Mouse (Mus musculus): Measurements from ENCODE around the gene Taf1a. TPM values are rescaled to one million over a fixed set of nuclear protein-coding genes. Genes with fewer than 3 reads are reported as not detected.
A peak's percentile ranks its signal among the peaks of the same experiment; 100 is the strongest.

Taf1a gene
- polyA plus RNA-seq, 1 experiment from 2014 or later: 17.3 TPM

- H3K4me2 ChIP-seq (replicated peaks): no peak overlapping the region
- H3K9ac ChIP-seq (replicated peaks): no peak overlapping the region
- ATAC-seq (replicated peaks): no peak
- WGBS: 87% methylated on average over 10 of the region's 10 CpGs
- no peak overlapping the region for H3K4me3 ChIP-seq
- no peaks in the 10 kb centered on the region for H3K9me3 ChIP-seq
- no peaks in the 10 kb centered on the region for H3K4me1 ChIP-seq
- H3K27ac ChIP-seq (replicated peaks): no peak overlapping the region
- H3K36me3 ChIP-seq: no peaks in the 10 kb centered on the region
- no peaks in the 10 kb centered on the region for H3K27me3 ChIP-seq
Observed at GRCm38 (mm10) chr1:183420296-183420695, 31.5 kb downstream of the Taf1a start.

- WGBS: 96% methylated on average over 7 of the region's 7 CpGs
- H3K27ac ChIP-seq (replicated peaks): no peak overlapping the region
- no peak for ATAC-seq (replicated peaks)
Observed at GRCm38 (mm10) chr1:183424100-183424499, 35.3 kb downstream of the Taf1a start.

DNA sequence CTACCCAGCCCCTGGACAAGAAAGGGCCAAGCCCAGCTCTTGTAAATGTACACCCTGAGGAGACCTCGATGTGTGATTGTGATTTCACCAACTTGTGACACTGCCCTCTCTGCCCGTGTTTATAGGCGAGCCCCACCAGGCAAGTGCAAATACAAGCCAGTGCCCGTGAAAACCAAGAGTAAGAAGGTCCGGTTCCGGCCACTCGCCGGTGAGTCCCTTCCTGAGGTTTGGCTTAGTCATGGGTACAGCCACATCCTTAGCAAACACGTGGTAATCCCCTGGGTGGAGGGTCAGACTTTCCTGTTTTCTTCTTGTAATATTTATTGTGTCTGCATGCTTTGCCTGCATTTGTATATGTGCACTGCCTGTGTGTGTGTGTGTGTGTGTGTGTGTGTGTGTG lies 46.1 kb downstream of the Taf1a start:
- no peak for ATAC-seq (replicated peaks)
- Histone ChIP-seq H3K4me1 (no peaks in the 10 kb centered on the region), H3K9me3 (no peaks in the 10 kb centered on the region), H3K4me2 (replicated peaks) (no peak overlapping the region), H3K27ac (replicated peaks) (no peak overlapping the region), H3K9ac (replicated peaks) (no peak overlapping the region), H3K36me3 (no peaks in the 10 kb centered on the region), H3K27me3 (no peaks in the 10 kb centered on the region), H3K4me3 (no peak overlapping the region)
- 90% methylated on average over 9 of the region's 9 CpGs for WGBS

More at GRCm38 (mm10) chr1:183424100-183424499, 35.3 kb downstream of the Taf1a start:
- Histone ChIP-seq H3K9me3 (no peaks in the 10 kb centered on the region), H3K4me2 (replicated peaks) (no peak overlapping the region), H3K36me3 (no peaks in the 10 kb centered on the region), H3K9ac (replicated peaks) (no peak overlapping the region), H3K4me3 (no peak overlapping the region), H3K4me1 (no peaks in the 10 kb centered on the region), H3K27me3 (no peaks in the 10 kb centered on the region)

DNA sequence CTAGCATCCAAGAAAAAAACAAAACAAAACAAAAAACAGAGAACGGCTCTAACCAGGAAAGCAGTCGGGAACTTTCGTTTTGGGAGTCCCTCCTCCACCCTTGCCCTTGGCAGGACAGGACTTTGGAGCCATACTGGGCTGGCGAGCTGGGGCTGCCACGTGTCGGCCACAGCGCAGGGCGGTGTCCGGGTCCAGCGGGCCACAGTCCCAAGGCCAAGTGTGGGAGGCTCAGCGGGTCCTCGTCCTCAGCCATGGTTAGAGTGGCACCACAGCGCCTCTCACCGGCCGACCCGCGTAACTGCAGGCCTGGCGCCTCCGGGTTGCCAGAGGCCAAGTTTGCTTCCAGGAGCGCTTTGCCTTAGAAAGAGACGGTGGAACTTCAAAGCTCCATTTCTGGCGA lies 50.3 kb downstream of the Taf1a start:
- H3K9me3 ChIP-seq: no peaks in the 10 kb centered on the region
- H3K27ac ChIP-seq (replicated peaks): no peak overlapping the region
- H3K4me2 ChIP-seq (replicated peaks): 0 out of 2 replicates have a peak overlapping the region, but pooled peaks have one; percentile 23
- H3K36me3 ChIP-seq: no peaks in the 10 kb centered on the region
- no peaks in the 10 kb centered on the region for H3K27me3 ChIP-seq
- no peak for ATAC-seq (replicated peaks)
- no peaks in the 10 kb centered on the region for H3K4me1 ChIP-seq
- H3K9ac ChIP-seq (replicated peaks): no peak overlapping the region
- no peak overlapping the region for H3K4me3 ChIP-seq
- WGBS: 38% methylated on average over 22 of the region's 22 CpGs

DNA sequence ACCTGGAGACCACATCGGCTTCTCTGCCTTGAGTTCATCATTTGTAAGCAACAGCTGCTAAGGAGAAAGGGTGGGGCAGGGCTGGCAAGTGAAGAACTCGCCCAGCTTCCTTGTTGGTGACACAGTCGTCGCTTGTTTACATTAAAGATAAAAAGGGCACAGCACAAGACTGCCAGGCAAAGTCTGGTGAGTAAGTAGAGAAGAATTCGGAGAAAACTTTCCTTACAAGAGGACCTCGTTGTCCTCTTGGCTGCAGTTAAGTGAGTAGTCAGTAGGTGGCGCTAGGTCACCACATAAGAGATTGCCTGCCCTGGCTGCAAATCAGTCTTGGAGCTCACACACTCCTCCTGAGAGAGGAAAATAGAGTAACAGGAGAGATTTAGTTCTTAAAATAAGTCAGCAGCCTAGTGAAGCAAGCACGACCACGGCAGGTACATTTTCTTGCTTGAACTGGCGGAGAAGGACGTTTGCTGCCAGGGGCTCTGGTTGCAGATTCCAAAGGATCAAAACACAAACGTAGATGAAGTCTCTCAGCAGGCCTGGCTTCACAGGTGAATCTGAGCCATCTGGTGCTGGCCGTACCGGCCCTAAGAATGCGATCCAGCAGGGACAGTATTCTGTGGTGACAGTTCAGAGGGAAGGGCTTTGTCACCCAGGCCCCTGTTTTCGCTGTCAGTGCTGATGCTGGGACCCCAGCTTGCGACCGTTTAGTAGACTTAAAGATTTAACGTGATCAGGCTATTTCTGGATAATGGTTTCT lies 53.4 kb downstream of the Taf1a start:
- Histone ChIP-seq H3K36me3 (no peaks in the 10 kb centered on the region), H3K9ac (replicated peaks) (no peak overlapping the region), H3K9me3 (no peaks in the 10 kb centered on the region), H3K4me2 (replicated peaks) (no peak overlapping the region), H3K27me3 (no peaks in the 10 kb centered on the region), H3K4me3 (no peak overlapping the region), H3K27ac (replicated peaks) (no peak overlapping the region), H3K4me1 (no peaks in the 10 kb centered on the region)
- ATAC-seq (replicated peaks): peak; percentile 71
- 23% methylated on average over 19 of the region's 19 CpGs for WGBS

GRCm38 (mm10) chr1:183453066-183453465 lies 64.3 kb downstream of the Taf1a start:
- 9% methylated on average over 3 of the region's 3 CpGs for WGBS
- Histone ChIP-seq H3K9ac (replicated peaks) (no peak overlapping the region), H3K27me3 (no peaks in the 10 kb centered on the region), H3K4me3 (no peak overlapping the region), H3K9me3 (no peaks in the 10 kb centered on the region), H3K27ac (replicated peaks) (no peak overlapping the region), H3K36me3 (no peaks in the 10 kb centered on the region), H3K4me1 (no peaks in the 10 kb centered on the region), H3K4me2 (replicated peaks) (no peak overlapping the region)
- 0 out of 2 replicates have a peak, but pooled peaks have one; percentile 23 for ATAC-seq (replicated peaks)

Other genes starting within 250 kb of the Taf1a start
- gene Disp1, start 167.5 kb upstream of the Taf1a start, polyA plus RNA-seq (2015; fragmentation: Nextera tagmentation; extraction: Ambion mirVana): 5.6 and 5.9 TPM in 2 replicates
- 54.0 and 55.5 TPM in 2 replicates for gene Aida, start 92.4 kb upstream of the Taf1a start, polyA plus RNA-seq (2015; fragmentation: Nextera tagmentation; extraction: Ambion mirVana)
- gene Brox, start 91.7 kb upstream of the Taf1a start, polyA plus RNA-seq (2015; fragmentation: Nextera tagmentation; extraction: Ambion mirVana): 102 and 106 TPM in 2 replicates
- gene Mia3, start 19.4 kb upstream of the Taf1a start, polyA plus RNA-seq (2015; fragmentation: Nextera tagmentation; extraction: Ambion mirVana): 92.9 and 98.8 TPM in 2 replicates
- gene Hhipl2, start 29.2 kb downstream of the Taf1a start, polyA plus RNA-seq (2015; fragmentation: Nextera tagmentation; extraction: Ambion mirVana): 0.13 and 0.60 TPM in 2 replicates

Data from forebrain, embryonic 15.5 days (tissue).